Mouse (Mus musculus): Measurements from ENCODE around the gene Sh2d3c.

DNA sequence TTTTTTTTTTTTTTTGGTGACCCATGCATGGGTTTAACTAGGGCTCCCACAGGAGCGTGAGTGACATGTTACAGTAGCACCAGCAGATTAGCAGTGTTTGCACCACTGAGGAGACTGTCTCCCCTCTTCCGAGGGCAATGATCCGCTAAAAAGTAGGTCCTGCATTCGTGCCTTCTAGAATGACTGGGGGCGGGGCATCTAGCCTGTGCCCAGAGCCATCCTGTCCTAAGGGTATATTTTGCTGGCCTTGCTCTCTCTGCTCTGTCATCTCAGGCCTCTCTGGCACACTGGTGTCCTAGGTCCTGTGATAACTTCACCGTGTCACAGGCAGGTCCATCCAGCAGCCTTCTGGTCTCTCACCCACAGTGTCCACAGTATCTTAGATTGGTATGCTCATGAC, 21.2 kb upstream of the Sh2d3c start:
- TF ChIP-seq CTCF (IDR thresholded peaks at IDR 0.05; ENCODE audit: low read depth, low read length) = no peak
- no peak for TF ChIP-seq GATA2 (IDR thresholded peaks at IDR 0.05; ENCODE audit: borderline replicate concordance, low read depth, low read length)
- TF ChIP-seq POLR2AphosphoS5 (IDR thresholded peaks at IDR 0.05; ENCODE audit: insufficient replicate concordance, low read depth, low read length) = no peak
- no peak for TF ChIP-seq TAL1 (conservative IDR thresholded peaks at IDR 0.05; ENCODE audit: low read depth, low read length)

All from G1E (cell line).